Mouse (Mus musculus): ENCODE data around the gene Atp5d. TPM values are rescaled to one million over a fixed set of nuclear protein-coding genes. Genes with fewer than 3 reads are reported as not detected.

Gene Atp5d
- total and polyA plus RNA-seq, 2 experiments from 2014 or later: 259 to 607 TPM

DNA sequence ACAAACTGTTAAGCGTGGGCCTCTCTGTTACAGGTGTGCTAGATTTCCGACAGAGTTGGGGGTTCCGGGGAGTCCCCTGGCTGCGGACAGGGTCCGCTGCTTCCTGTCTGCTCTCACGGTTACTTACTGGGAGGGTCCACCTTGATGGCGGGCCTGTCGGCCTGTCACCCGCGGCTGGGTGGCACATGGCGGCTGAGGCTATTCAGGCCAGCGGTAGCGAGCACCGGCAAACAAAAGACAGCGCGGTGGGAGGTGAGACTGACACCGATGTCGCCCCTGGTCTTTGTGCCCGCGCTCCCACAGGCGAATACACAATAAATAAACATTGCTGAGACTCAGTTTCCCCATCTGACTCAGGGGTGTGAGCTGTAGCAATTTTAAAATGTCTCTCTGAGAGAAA is 51.6 kb downstream of the Atp5d start:
- ATAC-seq (ENCODE audit: low FRiP score) (no peak), DNase-seq (ENCODE audit: low spot score) (no peak)
- H3K9ac ChIP-seq (replicated peaks; ENCODE audit: low read length, poor library complexity, severe bottlenecking): peak overlapping the region; percentile 62
- 9% methylated on average over 21 of the region's 21 CpGs for WGBS
- TF ChIP-seq CTCF (IDR thresholded peaks at IDR 0.05): no peak
- H3K27me3 ChIP-seq (ENCODE audit: insufficient read depth, low read length): no peaks in the 10 kb centered on the region
- peaks cover 19% of the 10 kb centered on the region for H3K36me3 ChIP-seq (ENCODE audit: insufficient read depth, low read length)
- peak overlapping the region; percentile 30 for H3K4me3 ChIP-seq (ENCODE audit: low read depth, low read length)
- no peaks in the 10 kb centered on the region for H3K9me3 ChIP-seq (ENCODE audit: low read length)
- peak overlapping the region; percentile 84 for H3K27ac ChIP-seq (ENCODE audit: low read depth, low read length)
- peak overlapping the region; percentile 58 for H3K4me2 ChIP-seq (ENCODE audit: low read depth, low read length, poor library complexity, severe bottlenecking)
- H3K4me1 ChIP-seq (ENCODE audit: insufficient read depth, low read length): no peaks in the 10 kb centered on the region

DNA sequence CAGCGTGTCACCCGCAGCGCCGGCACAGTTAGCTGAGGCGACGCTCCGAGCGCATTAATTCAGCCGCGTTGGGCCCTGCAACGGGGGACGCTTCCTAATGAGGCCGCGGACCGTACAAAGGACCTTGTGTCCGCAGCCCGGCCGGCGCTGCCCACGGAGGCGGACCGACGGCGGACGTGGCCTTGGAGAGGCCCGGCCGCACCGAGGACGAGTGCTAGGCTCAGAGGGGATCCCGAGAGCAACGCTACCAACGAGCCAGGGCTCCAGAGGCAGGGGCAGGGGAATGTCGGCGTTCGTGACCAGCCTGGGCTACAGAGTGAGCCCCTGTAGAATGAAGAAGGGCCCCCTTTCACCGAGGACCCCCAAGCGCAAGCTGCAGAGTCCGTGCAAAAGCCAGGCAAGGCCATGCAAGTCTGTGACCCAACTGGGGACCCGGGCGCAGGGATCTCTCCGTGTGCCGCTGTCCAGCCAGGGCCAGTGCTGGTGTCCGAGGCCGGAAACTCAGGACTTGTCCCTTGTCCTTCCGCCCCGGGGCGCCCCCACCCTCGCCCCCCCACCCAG is 52.1 kb downstream of the Atp5d start:
- Histone ChIP-seq H3K27me3 (ENCODE audit: insufficient read depth, low read length) (no peaks in the 10 kb centered on the region), H3K4me3 (ENCODE audit: low read depth, low read length) (peak overlapping the region; percentile 30), H3K36me3 (ENCODE audit: insufficient read depth, low read length) (peaks cover 19% of the 10 kb centered on the region), H3K4me1 (ENCODE audit: insufficient read depth, low read length) (no peaks in the 10 kb centered on the region), H3K9ac (replicated peaks; ENCODE audit: low read length, poor library complexity, severe bottlenecking) (peak overlapping the region; percentile 62), H3K4me2 (ENCODE audit: low read depth, low read length, poor library complexity, severe bottlenecking) (peak overlapping the region; percentile 58), H3K9me3 (ENCODE audit: low read length) (no peaks in the 10 kb centered on the region), H3K27ac (ENCODE audit: low read depth, low read length) (peak overlapping the region; percentile 84)
- DNase-seq (ENCODE audit: low spot score) (peak; percentile 65), ATAC-seq (ENCODE audit: low FRiP score) (peak; percentile 59)
- no peak for TF ChIP-seq CTCF (IDR thresholded peaks at IDR 0.05)
- WGBS: 4% methylated on average over 47 of the region's 48 CpGs

DNA sequence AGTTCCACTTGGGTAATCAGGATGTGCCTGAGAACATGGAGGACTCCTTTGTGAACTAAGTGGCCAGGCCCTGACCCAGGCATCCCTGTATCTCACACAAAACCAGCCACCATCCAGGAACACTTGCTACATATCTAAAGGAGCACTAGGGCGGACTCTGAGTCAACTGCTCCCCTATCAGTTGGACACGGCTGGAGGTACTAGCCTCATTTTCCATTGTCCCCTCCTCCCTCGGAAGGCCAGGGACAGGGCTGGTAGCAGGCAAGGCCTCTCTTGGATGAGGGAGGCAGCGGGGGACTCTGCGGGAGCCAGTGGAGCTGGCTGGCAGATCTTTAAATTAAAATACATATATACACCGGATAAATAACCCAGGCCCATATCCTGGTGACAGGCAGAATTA is 55.5 kb downstream of the Atp5d start:
- ATAC-seq (ENCODE audit: low FRiP score) (no peak), DNase-seq (ENCODE audit: low spot score) (no peak)
- Histone ChIP-seq H3K36me3 (ENCODE audit: insufficient read depth, low read length) (peaks cover 3% of the 10 kb centered on the region; the same call in 1 of the 2 replicates), H3K4me3 (ENCODE audit: low read depth, low read length) (no peak overlapping the region), H3K27ac (ENCODE audit: low read depth, low read length) (no peak overlapping the region), H3K27me3 (ENCODE audit: insufficient read depth, low read length) (no peaks in the 10 kb centered on the region), H3K9ac (replicated peaks; ENCODE audit: low read length, poor library complexity, severe bottlenecking) (no peak overlapping the region), H3K4me2 (ENCODE audit: low read depth, low read length, poor library complexity, severe bottlenecking) (no peak overlapping the region), H3K9me3 (ENCODE audit: low read length) (no peaks in the 10 kb centered on the region), H3K4me1 (ENCODE audit: insufficient read depth, low read length) (no peaks in the 10 kb centered on the region)
- TF ChIP-seq CTCF (IDR thresholded peaks at IDR 0.05): no peak
- WGBS: 51% methylated on average over 6 of the region's 6 CpGs

DNA sequence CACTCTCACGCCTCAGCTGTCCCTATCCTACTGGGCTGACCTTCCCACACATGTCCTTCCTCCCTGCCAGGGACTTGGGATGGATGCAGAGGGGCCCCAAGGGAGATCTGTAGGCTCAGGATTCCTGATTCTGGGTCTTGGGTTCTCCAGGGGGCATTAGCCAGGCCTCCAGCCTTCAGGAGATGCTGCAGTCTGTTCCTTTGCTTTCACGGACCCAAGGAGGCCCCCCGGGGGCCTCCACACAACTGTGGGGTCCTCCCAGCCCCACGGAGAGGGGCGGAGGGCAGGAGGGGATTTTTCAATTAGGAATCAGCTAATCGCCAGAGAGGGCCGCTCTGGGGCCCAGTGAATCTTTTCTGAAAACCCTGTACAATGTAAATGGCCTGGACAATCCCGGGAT is 56.0 kb downstream of the Atp5d start:
- Histone ChIP-seq H3K4me1 (ENCODE audit: insufficient read depth, low read length) (no peaks in the 10 kb centered on the region), H3K27me3 (ENCODE audit: insufficient read depth, low read length) (no peaks in the 10 kb centered on the region), H3K9me3 (ENCODE audit: low read length) (no peaks in the 10 kb centered on the region), H3K4me2 (ENCODE audit: low read depth, low read length, poor library complexity, severe bottlenecking) (no peak overlapping the region), H3K36me3 (ENCODE audit: insufficient read depth, low read length) (no peaks in the 10 kb centered on the region), H3K27ac (ENCODE audit: low read depth, low read length) (no peak overlapping the region), H3K4me3 (ENCODE audit: low read depth, low read length) (no peak overlapping the region), H3K9ac (replicated peaks; ENCODE audit: low read length, poor library complexity, severe bottlenecking) (no peak overlapping the region)
- DNase-seq (ENCODE audit: low spot score) (no peak), ATAC-seq (ENCODE audit: low FRiP score) (no peak)
- 20% methylated on average over 8 of the region's 8 CpGs for WGBS
- no peak for TF ChIP-seq CTCF (IDR thresholded peaks at IDR 0.05)

Other genes with a start within 250 kb of the Atp5d start
Only the 30 nearest of the 33 such genes appear.
- not detected in 2 replicates for gene Gm26602, start 227.8 kb upstream of the Atp5d start, total RNA-seq (2014; rRNA removed)
- gene Gm26602, start 227.8 kb upstream of the Atp5d start, polyA plus RNA-seq (2015; fragmentation: Nextera tagmentation; extraction: Ambion mirVana): 7.4 and 17.3 TPM in 2 replicates
- 6.1 and 9.6 TPM in 2 replicates for gene Kiss1r, start 221.7 kb upstream of the Atp5d start, total RNA-seq (2014; rRNA removed)
- gene Kiss1r, start 221.7 kb upstream of the Atp5d start, polyA plus RNA-seq (2015; fragmentation: Nextera tagmentation; extraction: Ambion mirVana): 4.4 and 5.5 TPM in 2 replicates
- 108 and 118 TPM in 2 replicates for gene R3hdm4, start 217.4 kb upstream of the Atp5d start, total RNA-seq (2014; rRNA removed)
- 301 and 323 TPM in 2 replicates for gene R3hdm4, start 217.4 kb upstream of the Atp5d start, polyA plus RNA-seq (2015; fragmentation: Nextera tagmentation; extraction: Ambion mirVana)
- gene Arid3a, start 211.6 kb upstream of the Atp5d start, total RNA-seq (2014; rRNA removed): 9.0 and 9.5 TPM in 2 replicates
- gene Arid3a, start 211.6 kb upstream of the Atp5d start, polyA plus RNA-seq (2015; fragmentation: Nextera tagmentation; extraction: Ambion mirVana): 3.1 and 3.3 TPM in 2 replicates
- gene Wdr18, start 178.5 kb upstream of the Atp5d start, total RNA-seq (2014; rRNA removed): 72.6 and 87.6 TPM in 2 replicates
- gene Wdr18, start 178.5 kb upstream of the Atp5d start, polyA plus RNA-seq (2015; fragmentation: Nextera tagmentation; extraction: Ambion mirVana): 102 and 116 TPM in 2 replicates
- 0.42 and 2.2 TPM in 2 replicates for gene Grin3b, start 167.9 kb upstream of the Atp5d start, total RNA-seq (2014; rRNA removed)
- gene Grin3b, start 167.9 kb upstream of the Atp5d start, polyA plus RNA-seq (2015; fragmentation: Nextera tagmentation; extraction: Ambion mirVana): 0.11 and 0.21 TPM in 2 replicates
- gene Tmem259, start 154.3 kb upstream of the Atp5d start, total RNA-seq (2014; rRNA removed): 134 and 172 TPM in 2 replicates
- 26.2 and 29.3 TPM in 2 replicates for gene Tmem259, start 154.3 kb upstream of the Atp5d start, polyA plus RNA-seq (2015; fragmentation: Nextera tagmentation; extraction: Ambion mirVana)
- gene Cnn2, start 150.0 kb upstream of the Atp5d start, total RNA-seq (2014; rRNA removed): 14.8 and 19.5 TPM in 2 replicates
- 12.6 and 12.8 TPM in 2 replicates for gene Cnn2, start 150.0 kb upstream of the Atp5d start, polyA plus RNA-seq (2015; fragmentation: Nextera tagmentation; extraction: Ambion mirVana)
- 9.3 TPM in 2 replicates for gene Abca7, start 142.1 kb upstream of the Atp5d start, total RNA-seq (2014; rRNA removed)
- gene Abca7, start 142.1 kb upstream of the Atp5d start, polyA plus RNA-seq (2015; fragmentation: Nextera tagmentation; extraction: Ambion mirVana): 1.7 and 1.9 TPM in 2 replicates
- 1.7 and 2.4 TPM in 2 replicates for gene Arhgap45, start 122.0 kb upstream of the Atp5d start, total RNA-seq (2014; rRNA removed)
- 1.2 and 1.6 TPM in 2 replicates for gene Arhgap45, start 122.0 kb upstream of the Atp5d start, polyA plus RNA-seq (2015; fragmentation: Nextera tagmentation; extraction: Ambion mirVana)
- gene Polr2e, start 98.8 kb upstream of the Atp5d start, total RNA-seq (2014; rRNA removed): 66.4 and 76.0 TPM in 2 replicates
- gene Polr2e, start 98.8 kb upstream of the Atp5d start, polyA plus RNA-seq (2015; fragmentation: Nextera tagmentation; extraction: Ambion mirVana): 126 and 135 TPM in 2 replicates
- 350 TPM in 2 replicates for gene Gpx4, start 91.5 kb upstream of the Atp5d start, total RNA-seq (2014; rRNA removed)
- gene Gpx4, start 91.5 kb upstream of the Atp5d start, polyA plus RNA-seq (2015; fragmentation: Nextera tagmentation; extraction: Ambion mirVana): 635 and 741 TPM in 2 replicates
- gene Sbno2, start 33.1 kb upstream of the Atp5d start, total RNA-seq (2014; rRNA removed): 24.3 TPM in 2 replicates
- 7.6 TPM in 2 replicates for gene Sbno2, start 33.1 kb upstream of the Atp5d start, polyA plus RNA-seq (2015; fragmentation: Nextera tagmentation; extraction: Ambion mirVana)
- 84.0 and 97.3 TPM in 2 replicates for gene Stk11, start 22.8 kb upstream of the Atp5d start, total RNA-seq (2014; rRNA removed)
- gene Stk11, start 22.8 kb upstream of the Atp5d start, polyA plus RNA-seq (2015; fragmentation: Nextera tagmentation; extraction: Ambion mirVana): 12.3 and 12.4 TPM in 2 replicates
- 273 and 276 TPM in 2 replicates for gene Cbarp, start 2.2 kb downstream of the Atp5d start, total RNA-seq (2014; rRNA removed)
- 120 and 121 TPM in 2 replicates for gene Cbarp, start 2.2 kb downstream of the Atp5d start, polyA plus RNA-seq (2015; fragmentation: Nextera tagmentation; extraction: Ambion mirVana)
- 114 and 143 TPM in 2 replicates for gene Midn, start 9.6 kb downstream of the Atp5d start, total RNA-seq (2014; rRNA removed)
- gene Midn, start 9.6 kb downstream of the Atp5d start, polyA plus RNA-seq (2015; fragmentation: Nextera tagmentation; extraction: Ambion mirVana): 16.3 and 17.2 TPM in 2 replicates
- gene Cirbp, start 27.4 kb downstream of the Atp5d start, total RNA-seq (2014; rRNA removed): 315 and 337 TPM in 2 replicates
- 760 and 829 TPM in 2 replicates for gene Cirbp, start 27.4 kb downstream of the Atp5d start, polyA plus RNA-seq (2015; fragmentation: Nextera tagmentation; extraction: Ambion mirVana)
- gene 1600002K03Rik, start 34.3 kb downstream of the Atp5d start, total RNA-seq (2014; rRNA removed): 2.3 and 2.8 TPM in 2 replicates
- 4.1 and 5.3 TPM in 2 replicates for gene 1600002K03Rik, start 34.3 kb downstream of the Atp5d start, polyA plus RNA-seq (2015; fragmentation: Nextera tagmentation; extraction: Ambion mirVana)
- gene Efna2, start 40.9 kb downstream of the Atp5d start, total RNA-seq (2014; rRNA removed): 45.1 and 51.1 TPM in 2 replicates
- gene Efna2, start 40.9 kb downstream of the Atp5d start, polyA plus RNA-seq (2015; fragmentation: Nextera tagmentation; extraction: Ambion mirVana): 52.1 and 58.4 TPM in 2 replicates
- gene Mum1, start 87.8 kb downstream of the Atp5d start, total RNA-seq (2014; rRNA removed): 45.1 and 60.9 TPM in 2 replicates
- 42.4 and 49.6 TPM in 2 replicates for gene Mum1, start 87.8 kb downstream of the Atp5d start, polyA plus RNA-seq (2015; fragmentation: Nextera tagmentation; extraction: Ambion mirVana)
- gene Ndufs7, start 110.5 kb downstream of the Atp5d start, total RNA-seq (2014; rRNA removed): 193 and 201 TPM in 2 replicates
- 358 and 388 TPM in 2 replicates for gene Ndufs7, start 110.5 kb downstream of the Atp5d start, polyA plus RNA-seq (2015; fragmentation: Nextera tagmentation; extraction: Ambion mirVana)
- 12.5 and 14.3 TPM in 2 replicates for gene Gamt, start 122.4 kb downstream of the Atp5d start, total RNA-seq (2014; rRNA removed)
- gene Gamt, start 122.4 kb downstream of the Atp5d start, polyA plus RNA-seq (2015; fragmentation: Nextera tagmentation; extraction: Ambion mirVana): 16.8 and 19.6 TPM in 2 replicates
- gene Dazap1, start 122.9 kb downstream of the Atp5d start, total RNA-seq (2014; rRNA removed): 107 and 109 TPM in 2 replicates
- 34.2 and 34.5 TPM in 2 replicates for gene Dazap1, start 122.9 kb downstream of the Atp5d start, polyA plus RNA-seq (2015; fragmentation: Nextera tagmentation; extraction: Ambion mirVana)
- gene Rps15, start 153.8 kb downstream of the Atp5d start, total RNA-seq (2014; rRNA removed): 971 and 1,162 TPM in 2 replicates
- gene Rps15, start 153.8 kb downstream of the Atp5d start, polyA plus RNA-seq (2015; fragmentation: Nextera tagmentation; extraction: Ambion mirVana): 633 and 645 TPM in 2 replicates
- 370 and 395 TPM in 2 replicates for gene Apc2, start 157.3 kb downstream of the Atp5d start, total RNA-seq (2014; rRNA removed)
- gene Apc2, start 157.3 kb downstream of the Atp5d start, polyA plus RNA-seq (2015; fragmentation: Nextera tagmentation; extraction: Ambion mirVana): 95.3 and 110 TPM in 2 replicates
- 15.6 and 23.1 TPM in 2 replicates for gene 2310011J03Rik, start 181.9 kb downstream of the Atp5d start, total RNA-seq (2014; rRNA removed)
- gene 2310011J03Rik, start 181.9 kb downstream of the Atp5d start, polyA plus RNA-seq (2015; fragmentation: Nextera tagmentation; extraction: Ambion mirVana): 26.5 and 29.6 TPM in 2 replicates
- gene Pcsk4, start 190.9 kb downstream of the Atp5d start, total RNA-seq (2014; rRNA removed): 5.2 and 7.5 TPM in 2 replicates
- gene Pcsk4, start 190.9 kb downstream of the Atp5d start, polyA plus RNA-seq (2015; fragmentation: Nextera tagmentation; extraction: Ambion mirVana): 12.6 and 14.6 TPM in 2 replicates
- gene Reep6, start 191.3 kb downstream of the Atp5d start, total RNA-seq (2014; rRNA removed): 3.8 and 5.3 TPM in 2 replicates
- 7.0 and 7.8 TPM in 2 replicates for gene Reep6, start 191.3 kb downstream of the Atp5d start, polyA plus RNA-seq (2015; fragmentation: Nextera tagmentation; extraction: Ambion mirVana)
- 0.71 and 0.77 TPM in 2 replicates for gene Adamtsl5, start 209.8 kb downstream of the Atp5d start, total RNA-seq (2014; rRNA removed)
- gene Adamtsl5, start 209.8 kb downstream of the Atp5d start, polyA plus RNA-seq (2015; fragmentation: Nextera tagmentation; extraction: Ambion mirVana): 0.62 and 0.71 TPM in 2 replicates
- gene Plk5, start 217.8 kb downstream of the Atp5d start, total RNA-seq (2014; rRNA removed): 17.5 and 23.1 TPM in 2 replicates
- 12.5 and 12.8 TPM in 2 replicates for gene Plk5, start 217.8 kb downstream of the Atp5d start, polyA plus RNA-seq (2015; fragmentation: Nextera tagmentation; extraction: Ambion mirVana)

Data from midbrain, postnatal 0 days (tissue).